Mouse (Mus musculus) heart, adult 2 months (tissue): Measurements from ENCODE around the gene Shisa2.

ENCODE experiments used
- CTCF ChIP-seq: fragments of 200-600 bp; IDR thresholded peaks from 2 replicates; pipeline ENCODE4 v1.8.1; 2022; ENCODE audit warnings: antibody characterized with exemption, mild to moderate bottlenecking, moderate library complexity
- POLR2A ChIP-seq: fragments of 200-500 bp; IDR thresholded peaks from 2 replicates; pipeline ENCODE4 v1.6.1; 2011; ENCODE audit warnings: mild to moderate bottlenecking, low read depth, low read length, control low read depth; ENCODE audit not compliant: insufficient read depth

DNA sequence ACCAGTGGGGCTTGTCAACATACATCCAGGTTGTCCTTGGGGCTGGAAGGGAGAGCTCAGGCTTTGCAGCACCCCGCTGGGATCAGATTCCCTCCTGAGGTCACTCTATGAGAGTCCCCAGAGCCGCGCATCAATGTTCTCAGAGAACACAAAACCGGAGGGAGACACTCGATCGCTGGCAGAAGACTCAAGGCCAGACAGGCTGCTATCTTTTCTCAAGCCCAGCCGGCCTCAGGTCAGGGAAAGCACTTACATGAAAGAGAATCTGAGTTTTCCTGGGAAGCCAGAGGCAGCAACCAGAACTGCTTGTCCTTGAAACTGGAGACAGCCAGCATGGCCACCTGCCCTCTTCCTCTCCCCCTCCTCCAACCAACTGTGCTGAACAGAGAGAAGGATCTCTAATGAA is 52.5 kb downstream of the Shisa2 start:
- TF ChIP-seq CTCF (no peak), POLR2A (no peak)
